Mouse (Mus musculus): ENCODE measurements at regions not wholly inside any gene's neighbourhood (a gene's known extent, or its start where the extent isn't known, plus 50 kb on each side); places are given as distances from the start of the nearest gene placed in this dataset.

DNA sequence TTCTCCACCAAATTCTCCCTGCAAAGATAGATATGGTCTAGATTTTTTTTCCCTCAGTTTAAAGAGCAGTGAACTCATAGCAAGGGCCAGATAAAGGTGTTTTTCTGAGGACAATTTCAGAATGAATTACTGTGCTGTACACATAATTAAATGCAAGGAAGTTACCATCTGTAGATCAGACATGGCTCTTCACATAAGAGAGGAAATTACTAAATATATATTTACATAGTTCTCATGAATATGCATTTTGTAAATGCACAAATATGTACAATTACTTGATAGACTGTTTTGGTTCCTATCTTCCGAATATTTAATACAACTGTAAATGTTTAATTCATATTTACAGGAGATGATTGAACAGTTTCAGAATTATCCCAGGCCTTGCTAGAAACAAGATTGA is 769.9 kb upstream of the A1bg start:
- H3K27me3 ChIP-seq (ENCODE audit: control insufficient read depth, insufficient read depth, low read length, poor library complexity, severe bottlenecking) = no peaks in the 10 kb centered on the region
- no peak for DNase-seq (ENCODE audit: low read depth, low spot score)
- H3K36me3 ChIP-seq (ENCODE audit: control insufficient read depth, insufficient read depth, low read length, poor library complexity, severe bottlenecking) = no peaks in the 10 kb centered on the region

DNA sequence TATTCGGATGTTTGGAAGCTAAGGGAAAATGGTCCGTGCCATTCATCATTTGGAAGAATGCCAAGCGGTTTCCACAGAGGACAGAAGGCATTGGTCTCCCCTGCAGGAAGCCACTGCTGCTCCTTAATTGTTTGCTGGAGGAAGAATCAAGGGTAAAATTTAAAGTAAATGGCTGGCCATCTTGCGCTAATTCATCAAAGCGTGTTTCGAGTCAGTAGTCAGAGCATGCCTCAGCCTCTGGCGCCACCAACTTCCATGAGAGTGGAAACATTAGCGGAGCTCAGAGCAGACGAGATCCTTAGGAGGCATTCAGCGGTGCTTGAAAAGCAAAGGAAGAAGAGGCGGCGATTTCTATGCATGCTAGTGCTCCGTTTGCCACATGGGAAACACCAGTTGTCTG is 767.6 kb upstream of the A1bg start:
- no peaks in the 10 kb centered on the region for H3K27me3 ChIP-seq (ENCODE audit: control insufficient read depth, insufficient read depth, low read length, poor library complexity, severe bottlenecking)
- no peaks in the 10 kb centered on the region for H3K36me3 ChIP-seq (ENCODE audit: control insufficient read depth, insufficient read depth, low read length, poor library complexity, severe bottlenecking)
- no peak for DNase-seq (ENCODE audit: low read depth, low spot score)

DNA sequence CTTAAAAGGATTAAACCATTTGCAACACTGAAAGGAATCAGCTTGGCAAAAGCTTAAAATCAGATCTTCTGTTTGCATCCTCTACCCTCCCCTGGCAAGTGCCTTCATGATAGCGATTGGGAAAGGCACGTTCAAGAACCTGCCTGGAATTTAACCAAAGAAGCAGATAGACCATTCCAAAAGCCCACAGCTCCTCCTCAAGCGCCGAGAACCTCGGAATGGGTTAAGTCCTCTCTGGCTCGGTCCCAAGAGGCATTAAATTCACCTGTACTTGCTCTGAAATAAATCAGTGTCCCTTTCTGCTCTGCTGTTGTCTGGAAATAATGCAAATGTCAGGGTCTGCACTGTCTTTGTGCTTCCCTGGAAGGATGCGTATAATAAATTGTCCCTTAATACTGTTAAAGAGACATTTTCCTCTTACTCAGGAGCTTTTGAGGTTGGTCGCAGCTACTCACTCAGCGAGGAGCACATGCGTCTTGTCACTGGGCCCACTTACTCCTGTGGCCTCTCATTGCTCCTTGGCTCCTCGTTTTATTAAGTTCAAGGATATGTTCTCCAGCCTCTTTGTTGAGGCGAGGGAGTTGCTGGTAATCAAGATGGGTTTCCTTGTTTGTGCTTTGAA is 767.1 kb upstream of the A1bg start:
- H3K27me3 ChIP-seq (ENCODE audit: control insufficient read depth, insufficient read depth, low read length, poor library complexity, severe bottlenecking) = no peaks in the 10 kb centered on the region
- DNase-seq (ENCODE audit: low read depth, low spot score) = no peak

DNA sequence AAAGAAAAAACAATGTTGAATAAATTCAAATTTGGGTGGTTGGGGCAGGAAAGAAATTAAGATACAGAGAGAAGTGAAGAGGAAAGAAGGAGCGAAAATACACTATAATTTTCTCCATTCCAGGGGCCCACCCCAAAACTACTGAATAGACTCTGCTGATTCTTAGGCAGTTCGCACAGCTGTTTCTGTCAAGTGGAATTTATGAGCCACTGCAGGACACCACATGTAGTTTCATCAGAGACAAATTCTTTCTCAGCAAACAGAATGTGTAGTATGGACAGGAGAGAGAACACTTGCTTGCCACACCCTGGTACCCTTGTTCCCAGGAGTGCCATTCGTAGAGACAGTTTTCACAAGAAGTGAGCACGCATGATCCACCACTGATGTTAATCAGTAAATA is 760.2 kb upstream of the A1bg start:
- no peak for DNase-seq (ENCODE audit: low read depth, low spot score)
- H3K27me3 ChIP-seq (ENCODE audit: control insufficient read depth, insufficient read depth, low read length, poor library complexity, severe bottlenecking) = no peaks in the 10 kb centered on the region
- H3K36me3 ChIP-seq (ENCODE audit: control insufficient read depth, insufficient read depth, low read length, poor library complexity, severe bottlenecking) = no peaks in the 10 kb centered on the region

More for the DNA sequence above, 767.1 kb upstream of the A1bg start:
- no peaks in the 10 kb centered on the region for H3K36me3 ChIP-seq (ENCODE audit: control insufficient read depth, insufficient read depth, low read length, poor library complexity, severe bottlenecking)

DNA sequence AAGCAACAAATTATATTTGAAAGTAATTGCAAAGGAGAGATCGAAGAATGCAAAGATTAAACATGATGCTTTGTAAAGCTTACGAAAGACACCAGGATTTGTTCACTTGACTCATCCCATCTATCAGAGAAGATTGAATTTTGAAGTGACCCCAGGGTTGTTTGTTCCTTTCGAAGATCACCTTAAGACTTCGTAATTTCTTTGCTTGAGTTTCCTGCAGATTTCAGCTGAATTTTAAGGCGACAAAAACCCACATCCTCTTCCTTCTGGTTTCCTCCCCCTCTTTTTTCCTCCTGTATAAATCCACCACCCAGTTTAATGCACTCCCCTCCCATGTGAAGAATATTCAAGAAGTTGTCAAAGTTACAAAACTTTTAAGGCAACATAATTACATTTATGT is 747.7 kb upstream of the A1bg start:
- no peak for DNase-seq (ENCODE audit: low read depth, low spot score)
- H3K36me3 ChIP-seq (ENCODE audit: control insufficient read depth, insufficient read depth, low read length, poor library complexity, severe bottlenecking) = no peaks in the 10 kb centered on the region
- no peaks in the 10 kb centered on the region for H3K27me3 ChIP-seq (ENCODE audit: control insufficient read depth, insufficient read depth, low read length, poor library complexity, severe bottlenecking)

DNA sequence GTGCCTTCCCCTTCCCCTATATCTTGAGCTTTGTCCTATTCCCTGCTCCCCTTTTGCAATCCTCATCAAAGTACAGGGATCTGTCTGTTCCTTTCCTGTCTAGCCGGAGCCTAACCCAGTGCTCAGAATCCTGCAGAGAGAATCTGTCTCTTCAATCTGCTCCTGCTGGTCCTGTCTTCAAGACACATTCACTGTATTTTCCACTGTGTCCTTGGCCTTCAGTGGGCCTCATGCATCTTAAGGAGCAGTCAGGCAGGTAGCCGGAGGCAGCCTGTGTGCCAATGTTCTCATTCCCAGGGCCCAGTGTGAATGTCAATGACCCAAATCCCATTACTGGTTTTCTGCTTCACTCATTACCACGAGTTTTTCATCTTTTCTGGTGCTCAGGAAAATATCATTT is 737.8 kb upstream of the A1bg start:
- no peaks in the 10 kb centered on the region for H3K36me3 ChIP-seq (ENCODE audit: control insufficient read depth, insufficient read depth, low read length, poor library complexity, severe bottlenecking)
- DNase-seq (ENCODE audit: low read depth, low spot score) = no peak
- H3K27me3 ChIP-seq (ENCODE audit: control insufficient read depth, insufficient read depth, low read length, poor library complexity, severe bottlenecking) = no peaks in the 10 kb centered on the region

DNA sequence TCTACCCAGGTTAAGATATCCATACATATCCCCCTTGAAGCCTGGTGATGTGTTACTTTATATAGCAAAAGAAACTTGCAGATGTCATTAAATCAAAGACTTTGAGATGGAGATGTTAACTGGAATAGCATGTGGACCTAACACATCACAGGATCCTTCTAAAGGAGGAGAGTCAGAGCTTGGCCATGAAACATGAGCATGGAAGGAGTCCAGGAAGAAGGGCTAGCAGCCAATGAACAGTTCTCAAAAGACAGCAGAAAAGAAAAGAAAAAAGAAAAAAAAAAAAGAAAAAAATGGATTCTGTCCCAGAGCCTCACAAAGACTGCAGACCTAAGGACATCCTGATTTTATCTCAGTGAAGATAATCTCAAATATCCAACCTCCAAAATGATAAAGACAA is 734.1 kb upstream of the A1bg start:
- H3K27me3 ChIP-seq (ENCODE audit: control insufficient read depth, insufficient read depth, low read length, poor library complexity, severe bottlenecking) = no peaks in the 10 kb centered on the region
- no peak for DNase-seq (ENCODE audit: low read depth, low spot score)
- H3K36me3 ChIP-seq (ENCODE audit: control insufficient read depth, insufficient read depth, low read length, poor library complexity, severe bottlenecking) = no peaks in the 10 kb centered on the region

DNA sequence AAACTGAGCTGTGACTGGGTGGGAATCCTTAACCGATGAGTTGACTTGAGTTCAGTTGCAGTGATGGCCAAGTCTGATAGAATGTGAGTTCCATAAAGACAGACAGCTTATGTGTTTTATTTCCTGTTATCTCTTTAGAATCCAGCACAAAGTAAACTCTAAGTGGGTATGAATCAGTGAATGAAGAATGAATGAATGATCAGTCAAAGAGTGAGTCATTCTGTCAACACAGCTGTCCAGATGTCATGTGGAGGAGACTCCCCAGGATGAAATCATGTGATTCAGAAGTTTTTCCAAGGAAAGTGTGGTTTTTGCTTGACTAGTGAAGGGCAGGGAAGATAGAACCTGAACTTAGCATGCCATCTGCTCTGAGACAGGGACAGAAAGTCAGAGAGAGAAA is 732.0 kb upstream of the A1bg start:
- Histone ChIP-seq H3K36me3 (ENCODE audit: control insufficient read depth, insufficient read depth, low read length, poor library complexity, severe bottlenecking) (no peaks in the 10 kb centered on the region), H3K27me3 (ENCODE audit: control insufficient read depth, insufficient read depth, low read length, poor library complexity, severe bottlenecking) (no peaks in the 10 kb centered on the region)
- no peak for DNase-seq (ENCODE audit: low read depth, low spot score)

DNA sequence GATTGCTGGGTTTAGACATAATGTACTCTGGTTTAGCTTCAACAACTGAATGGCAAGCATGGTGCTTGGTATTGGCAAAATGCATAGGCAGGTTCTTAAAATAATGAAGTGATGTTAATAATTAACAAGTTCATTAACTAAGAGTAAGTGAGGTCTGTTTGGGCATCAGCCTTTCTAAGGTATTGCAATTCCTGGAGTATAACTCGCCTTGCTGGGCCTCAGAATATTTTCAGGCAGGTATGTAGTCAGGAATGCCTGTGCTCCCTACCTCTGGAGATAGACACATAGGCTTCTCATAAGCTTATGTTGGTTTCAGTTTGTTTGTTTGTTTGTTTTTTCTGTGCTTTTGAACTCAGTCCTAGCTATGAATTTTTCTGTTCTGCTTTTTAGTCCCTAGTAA is 731.0 kb upstream of the A1bg start:
- no peak for DNase-seq (ENCODE audit: low read depth, low spot score)
- H3K27me3 ChIP-seq (ENCODE audit: control insufficient read depth, insufficient read depth, low read length, poor library complexity, severe bottlenecking) = no peaks in the 10 kb centered on the region
- H3K36me3 ChIP-seq (ENCODE audit: control insufficient read depth, insufficient read depth, low read length, poor library complexity, severe bottlenecking) = no peaks in the 10 kb centered on the region

DNA sequence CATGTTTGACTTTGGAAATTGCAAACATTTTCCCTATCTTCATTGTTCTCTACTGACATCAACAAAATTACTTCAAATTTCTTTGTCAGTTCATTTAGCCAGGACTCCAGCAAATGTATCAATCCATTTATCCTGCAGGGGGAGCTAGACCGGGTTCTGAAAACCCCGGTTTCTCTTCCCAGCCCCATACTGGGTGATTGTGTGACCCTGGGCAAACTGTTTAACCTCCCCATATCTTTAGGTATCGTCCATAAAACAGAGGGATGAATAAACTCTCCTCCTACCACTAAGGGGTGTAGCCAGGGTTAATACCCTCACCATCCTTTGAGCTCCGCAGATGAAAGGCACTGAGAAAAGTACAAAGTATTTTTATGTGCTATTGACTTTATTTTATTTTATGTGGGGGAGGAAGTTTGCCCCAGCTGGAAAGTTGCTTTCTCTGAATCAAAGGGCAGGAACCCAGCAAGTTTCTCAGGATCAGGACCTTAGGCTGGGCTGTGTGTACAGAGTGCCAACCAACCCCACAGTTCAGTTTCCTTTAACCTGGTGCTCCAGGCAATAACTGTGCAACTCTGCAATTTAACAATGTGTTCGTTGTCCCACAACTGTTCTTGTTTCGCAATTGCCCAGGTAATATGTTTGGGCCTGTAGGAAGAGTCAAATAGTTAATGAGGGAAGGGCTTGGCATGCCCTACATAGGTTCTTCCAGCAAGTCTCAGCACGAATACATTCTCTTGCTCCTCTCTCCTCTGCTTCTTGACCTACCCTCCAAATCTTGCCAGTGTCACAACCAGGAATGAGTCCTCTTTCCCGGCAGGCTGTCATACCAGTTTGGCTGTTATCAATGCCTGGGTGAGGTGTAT is 696.1 kb upstream of the A1bg start:
- no peaks in the 10 kb centered on the region for H3K36me3 ChIP-seq (ENCODE audit: control insufficient read depth, insufficient read depth, low read length, poor library complexity, severe bottlenecking)
- DNase-seq (ENCODE audit: low read depth, low spot score) = no peak
- no peaks in the 10 kb centered on the region; the same call in 1 of the 2 replicates for H3K27me3 ChIP-seq (ENCODE audit: control insufficient read depth, insufficient read depth, low read length, poor library complexity, severe bottlenecking)

DNA sequence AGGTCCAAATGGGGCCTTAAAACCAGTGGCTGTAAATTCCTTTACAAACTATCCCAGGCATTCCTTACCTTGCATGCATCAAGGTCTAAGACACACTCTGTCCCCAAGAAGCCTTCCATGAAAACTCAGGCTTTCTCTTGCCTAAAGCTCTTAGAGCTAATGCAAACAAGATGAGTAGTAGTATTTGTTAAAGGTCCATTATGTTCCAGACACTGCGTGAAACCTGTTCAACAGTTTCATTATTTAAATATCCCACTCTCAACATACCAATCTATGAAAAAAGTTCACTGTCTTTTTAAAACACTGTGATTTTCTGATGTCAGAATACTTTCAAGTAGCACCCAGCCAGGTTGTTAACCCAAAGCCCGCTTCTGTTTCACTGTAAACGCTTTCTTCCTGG is 687.9 kb upstream of the A1bg start:
- Histone ChIP-seq H3K27me3 (ENCODE audit: control insufficient read depth, insufficient read depth, low read length, poor library complexity, severe bottlenecking) (no peaks in the 10 kb centered on the region), H3K36me3 (ENCODE audit: control insufficient read depth, insufficient read depth, low read length, poor library complexity, severe bottlenecking) (no peaks in the 10 kb centered on the region)
- DNase-seq (ENCODE audit: low read depth, low spot score) = no peak

DNA sequence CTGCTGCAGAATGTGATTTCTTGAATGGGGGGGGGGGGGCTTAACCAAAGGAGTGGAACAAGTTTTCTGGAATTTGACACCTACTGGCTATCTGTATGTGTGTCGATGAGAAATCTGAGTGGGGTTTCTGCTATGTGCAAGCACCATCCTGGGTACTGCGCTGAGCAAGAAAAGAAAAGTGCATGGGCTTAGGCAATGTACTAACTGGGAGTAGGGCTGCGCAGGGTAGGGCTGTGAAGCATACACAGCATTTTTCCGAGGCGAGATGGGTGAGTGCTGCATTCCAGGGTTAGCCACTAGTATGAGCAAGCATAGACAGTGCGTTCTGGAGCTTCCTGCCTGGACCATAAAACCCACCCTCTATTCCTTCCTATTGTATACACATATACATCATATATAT is 686.8 kb upstream of the A1bg start:
- no peaks in the 10 kb centered on the region for H3K36me3 ChIP-seq (ENCODE audit: control insufficient read depth, insufficient read depth, low read length, poor library complexity, severe bottlenecking)
- no peak for DNase-seq (ENCODE audit: low read depth, low spot score)
- H3K27me3 ChIP-seq (ENCODE audit: control insufficient read depth, insufficient read depth, low read length, poor library complexity, severe bottlenecking) = no peaks in the 10 kb centered on the region

DNA sequence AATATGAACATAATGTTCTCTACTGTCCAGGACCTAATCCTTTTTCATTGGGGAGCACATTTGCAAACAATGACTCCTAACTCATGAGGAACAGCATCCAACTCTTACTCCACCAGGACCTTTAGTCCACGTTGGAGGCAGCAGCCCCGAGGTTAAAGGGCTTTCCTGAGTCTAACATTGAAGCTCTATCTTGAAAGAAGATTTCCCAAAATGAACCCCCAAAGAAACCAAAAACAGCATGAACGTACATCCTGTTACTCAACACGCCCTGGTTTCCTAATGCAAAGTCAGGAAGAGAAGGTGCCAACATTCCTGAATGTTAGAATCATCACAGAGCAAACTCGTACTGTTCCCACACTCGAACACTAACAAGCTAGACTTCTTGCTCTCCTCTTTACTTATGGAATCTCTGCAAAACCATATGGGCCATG is 685.5 kb upstream of the A1bg start:
- DNase-seq (ENCODE audit: low read depth, low spot score) = no peak
- H3K36me3 ChIP-seq (ENCODE audit: control insufficient read depth, insufficient read depth, low read length, poor library complexity, severe bottlenecking) = no peaks in the 10 kb centered on the region
- no peaks in the 10 kb centered on the region for H3K27me3 ChIP-seq (ENCODE audit: control insufficient read depth, insufficient read depth, low read length, poor library complexity, severe bottlenecking)

DNA sequence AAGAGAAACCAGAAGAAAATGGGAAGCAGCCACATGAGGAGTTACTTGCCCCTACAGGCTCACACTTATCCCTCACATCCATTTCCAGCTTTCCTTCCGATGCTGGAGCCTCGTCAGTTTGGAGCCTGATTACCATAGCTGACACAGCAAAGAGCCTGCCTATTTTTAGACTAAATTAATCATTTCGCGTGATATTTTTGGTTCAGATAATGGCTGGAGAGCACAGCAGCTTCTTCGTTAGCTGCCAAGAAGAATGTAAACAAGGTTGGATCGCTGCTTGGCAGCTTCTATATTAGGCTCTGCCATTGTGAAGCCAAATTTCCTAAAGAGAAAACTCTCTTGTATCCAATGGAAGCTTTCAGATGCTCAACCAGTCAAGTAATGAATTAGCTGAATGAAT is 676.9 kb upstream of the A1bg start:
- H3K27me3 ChIP-seq (ENCODE audit: control insufficient read depth, insufficient read depth, low read length, poor library complexity, severe bottlenecking) = no peaks in the 10 kb centered on the region
- DNase-seq (ENCODE audit: low read depth, low spot score) = no peak
- H3K36me3 ChIP-seq (ENCODE audit: control insufficient read depth, insufficient read depth, low read length, poor library complexity, severe bottlenecking) = no peaks in the 10 kb centered on the region

DNA sequence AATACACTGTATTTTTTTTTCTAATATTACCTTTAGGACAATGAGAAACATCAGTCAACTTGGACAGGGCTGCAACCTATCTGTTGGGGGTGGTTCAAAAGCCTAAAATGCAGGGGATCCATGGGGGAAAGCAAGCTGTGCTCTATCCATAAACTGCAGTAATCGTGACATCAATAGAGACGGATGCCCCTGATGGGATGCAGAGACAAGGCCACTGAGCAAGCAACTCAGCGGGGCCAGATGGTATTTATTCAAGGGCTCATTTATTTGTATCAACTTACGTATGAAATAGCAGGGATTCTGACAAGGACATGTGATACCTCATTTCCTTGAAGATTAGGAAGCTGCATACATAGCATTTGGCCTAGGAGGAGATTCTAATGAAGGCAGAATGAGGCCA is 673.5 kb upstream of the A1bg start:
- Histone ChIP-seq H3K36me3 (ENCODE audit: control insufficient read depth, insufficient read depth, low read length, poor library complexity, severe bottlenecking) (no peaks in the 10 kb centered on the region), H3K27me3 (ENCODE audit: control insufficient read depth, insufficient read depth, low read length, poor library complexity, severe bottlenecking) (no peaks in the 10 kb centered on the region)
- no peak for DNase-seq (ENCODE audit: low read depth, low spot score)

All from splenic B cell, adult 2 months (primary cell).